Mouse (Mus musculus) MEL (cell line): Measurements from ENCODE around the gene Vasn. TPM values are rescaled to one million over a fixed set of nuclear protein-coding genes. Genes with fewer than 3 reads are reported as not detected.

Experiments used
- DNase-seq: peaks from one replicate; pipeline ENCODE4 v3.0.0; 2011; ENCODE audit warnings: low read depth, low spot score
- H3K27ac ChIP-seq: 2 replicates; pipeline ENCODE4 v1.5.1; 2012; ENCODE audit warnings: low read depth, mild to moderate bottlenecking, control low read depth, low read length, moderate library complexity; ENCODE audit not compliant: control insufficient read depth
- H3K27me3 ChIP-seq, 2 experiments: fragments of 150-350 bp in 1 of 2; sonication (generic) in 1 of 2; 2 replicates each; pipeline ENCODE4 v1.6.1; 2012; ENCODE audit warnings: low read length in 2 of 2, mild to moderate bottlenecking in 2 of 2, improper control_type of control experiment in 1 of 2, moderate library complexity in 1 of 2; ENCODE audit not compliant: insufficient read depth in 2 of 2, control insufficient read depth in 1 of 2
- H3K36me3 ChIP-seq, 2 experiments: 2 replicates each; pipeline ENCODE4 v1.6.1; 2012 to 2014; ENCODE audit warnings: low read length in 2 of 2, improper control_type of control experiment in 1 of 2, inconsistent platforms in 1 of 2, mild to moderate bottlenecking in 1 of 2; ENCODE audit not compliant: insufficient read depth in 2 of 2, control insufficient read depth in 1 of 2
- H3K4me1 ChIP-seq, 2 experiments: fragments of 150-350 bp in 1 of 2; sonication (generic) in 1 of 2; 2 replicates each; pipeline ENCODE4 v1.6.1; 2012; ENCODE audit warnings: low read length in 2 of 2, improper control_type of control experiment in 1 of 2, mild to moderate bottlenecking in 1 of 2; ENCODE audit not compliant: insufficient read depth in 2 of 2, control insufficient read depth in 1 of 2
- H3K4me3 ChIP-seq, 2 experiments: fragments of 150-350 bp in 1 of 2; sonication (generic) in 1 of 2; 2 replicates each; pipeline ENCODE4 v1.5.1; 2012; ENCODE audit warnings: low read depth in 2 of 2, low read length in 2 of 2, mild to moderate bottlenecking in 2 of 2, moderate library complexity in 2 of 2, control low read depth in 1 of 2, improper control_type of control experiment in 1 of 2; ENCODE audit not compliant: control insufficient read depth in 1 of 2, insufficient read depth in 1 of 2
- H3K79me2 ChIP-seq: 2 replicates; pipeline ENCODE4 v1.6.1; 2012; ENCODE audit warnings: mild to moderate bottlenecking, low read length, moderate library complexity; ENCODE audit not compliant: control insufficient read depth, poor library complexity, insufficient read depth
- H3K9ac ChIP-seq: 2 replicates; pipeline ENCODE4 v1.6.1; 2012; ENCODE audit warnings: low read depth, mild to moderate bottlenecking, control low read depth, low read length, moderate library complexity; ENCODE audit not compliant: control insufficient read depth, poor library complexity, severe bottlenecking
- H3K9me3 ChIP-seq: fragments of 150-350 bp; sonication (generic); replicated peaks from 2 replicates; pipeline ENCODE4 v1.6.1; 2012; ENCODE audit warnings: mild to moderate bottlenecking, low read length, improper control_type of control experiment, moderate library complexity; ENCODE audit not compliant: insufficient read depth
- BHLHE40 ChIP-seq: IDR thresholded peaks from 2 replicates; pipeline ENCODE4 v1.6.1; 2012; ENCODE audit warnings: low read depth, mild to moderate bottlenecking, inconsistent platforms, low read length, improper control_type of control experiment, borderline replicate concordance
- CHD1 ChIP-seq: IDR thresholded peaks from 2 replicates; pipeline ENCODE4 v1.6.1; 2012; ENCODE audit warnings: low read depth, mild to moderate bottlenecking, inconsistent platforms, low read length, improper control_type of control experiment
- CHD2 ChIP-seq: IDR thresholded peaks from 2 replicates; pipeline ENCODE4 v1.6.1; 2011; ENCODE audit warnings: low read length, improper control_type of control experiment
- E2F4 ChIP-seq: IDR thresholded peaks from 2 replicates; pipeline ENCODE4 v1.6.1; 2011; ENCODE audit warnings: low read depth, low read length, improper control_type of control experiment, borderline replicate concordance
- EP300 ChIP-seq, 2 experiments: IDR thresholded peaks; 2 replicates each; pipeline ENCODE4 v1.6.1; 2011; ENCODE audit warnings: improper control_type of control experiment in 2 of 2, low read length in 2 of 2, low read depth in 1 of 2, mild to moderate bottlenecking in 1 of 2
- GABPA ChIP-seq: IDR thresholded peaks from 2 replicates; pipeline ENCODE4 v1.6.1; 2012; ENCODE audit warnings: low read depth, mild to moderate bottlenecking, inconsistent platforms, low read length, improper control_type of control experiment, moderate library complexity
- HCFC1 ChIP-seq: IDR thresholded peaks from 2 replicates; pipeline ENCODE4 v1.6.1; 2012; ENCODE audit warnings: low read depth, mild to moderate bottlenecking, inconsistent platforms, low read length, improper control_type of control experiment, moderate library complexity
- MAFK ChIP-seq: IDR thresholded peaks from 2 replicates; pipeline ENCODE4 v1.6.1; 2011; ENCODE audit warnings: low read depth, mild to moderate bottlenecking, low read length, improper control_type of control experiment, borderline replicate concordance
- MAZ ChIP-seq: IDR thresholded peaks from 2 replicates; pipeline ENCODE4 v1.6.1; 2012; ENCODE audit warnings: low read depth, mild to moderate bottlenecking, inconsistent platforms, low read length, improper control_type of control experiment
- MEF2A ChIP-seq: IDR thresholded peaks from 2 replicates; pipeline ENCODE4 v1.6.1; 2014; ENCODE audit warnings: low read depth, mild to moderate bottlenecking, inconsistent platforms, low read length, improper control_type of control experiment; ENCODE audit not compliant: poor library complexity, insufficient replicate concordance, severe bottlenecking; ENCODE audit errors: extremely low read depth
- NRF1 ChIP-seq: IDR thresholded peaks from 2 replicates; pipeline ENCODE4 v1.6.1; 2014; ENCODE audit warnings: low read depth, mild to moderate bottlenecking, inconsistent platforms, low read length, improper control_type of control experiment, moderate library complexity; ENCODE audit not compliant: poor library complexity, insufficient read depth, severe bottlenecking
- POLR2A ChIP-seq, 2 experiments: IDR thresholded peaks; 2 replicates each; pipeline ENCODE4 v1.6.1; 2011 to 2012; ENCODE audit warnings: low read length in 2 of 2, mild to moderate bottlenecking in 2 of 2, control low read depth in 1 of 2, improper control_type of control experiment in 1 of 2, low read depth in 1 of 2, moderate library complexity in 1 of 2; ENCODE audit not compliant: control insufficient read depth in 1 of 2, insufficient read depth in 1 of 2, poor library complexity in 1 of 2
- POLR2AphosphoS2 ChIP-seq: IDR thresholded peaks from 2 replicates; pipeline ENCODE4 v1.6.1; 2011; ENCODE audit warnings: low read length, improper control_type of control experiment
- RAD21 ChIP-seq: IDR thresholded peaks from 2 replicates; pipeline ENCODE4 v1.6.1; 2011; ENCODE audit warnings: mild to moderate bottlenecking, low read depth, low read length, improper control_type of control experiment
- SIN3A ChIP-seq: IDR thresholded peaks from 2 replicates; pipeline ENCODE4 v1.6.1; 2012; ENCODE audit warnings: low read length, improper control_type of control experiment, inconsistent platforms
- TCF12 ChIP-seq: IDR thresholded peaks from 2 replicates; pipeline ENCODE4 v1.6.1; 2014; ENCODE audit warnings: low read depth, mild to moderate bottlenecking, inconsistent platforms, low read length, improper control_type of control experiment, moderate library complexity
- USF1 ChIP-seq: IDR thresholded peaks from 2 replicates; pipeline ENCODE4 v1.6.1; 2014; ENCODE audit warnings: low read depth, mild to moderate bottlenecking, inconsistent platforms, low read length, improper control_type of control experiment, moderate library complexity
- USF2 ChIP-seq, 2 experiments: IDR thresholded peaks; 2 replicates each; pipeline ENCODE4 v1.6.1; 2011 to 2012; ENCODE audit warnings: improper control_type of control experiment in 2 of 2, low read length in 2 of 2, borderline replicate concordance in 1 of 2, inconsistent platforms in 1 of 2, low read depth in 1 of 2, mild to moderate bottlenecking in 1 of 2; ENCODE audit not compliant: insufficient read depth in 1 of 2
- ZC3H11A ChIP-seq: IDR thresholded peaks from 2 replicates; pipeline ENCODE4 v1.6.1; 2012; ENCODE audit warnings: low read depth, mild to moderate bottlenecking, inconsistent platforms, low read length, improper control_type of control experiment
- ZNF384 ChIP-seq: IDR thresholded peaks from 2 replicates; pipeline ENCODE4 v1.6.1; 2012; ENCODE audit warnings: low read depth, mild to moderate bottlenecking, inconsistent platforms, low read length, improper control_type of control experiment
- polyA plus RNA-seq, 2 experiments: library from polyadenylated mRNA; stranded (reverse) in 1 of 2; unstranded in 1 of 2; fragments of >175 nt in 1 of 2; fragments of >200 nt in 1 of 2; gene quantifications; 2 replicates each; pipeline versions ENCODE4 v1.2.1 to v1.2.4; 2012; ENCODE audit warnings: low replicate concordance in 2 of 2, low read depth in 1 of 2; ENCODE audit not compliant: insufficient read length in 2 of 2, insufficient read depth in 1 of 2, missing spikeins in 1 of 2
- total RNA-seq: library from RNA; depleted of rRNA; stranded (reverse); fragments of 300-350 nt; gene quantifications from 2 replicates; pipeline ENCODE4 v1.2.3, GENCODE M21; 2012

Vasn gene
- total and polyA plus RNA-seq, 3 experiments = 0.19 to 3.1 TPM; not detected in 1

- Histone ChIP-seq H3K36me3 (no peaks in the 10 kb centered on the region), H3K4me3 (peak overlapping the region; percentile 46 to 51), H3K4me1 (no peaks in the 10 kb centered on the region; a peak in 1 of 4 replicates), H3K9me3 (no peaks in the 10 kb centered on the region), H3K27me3 (0 out of 4 replicates have a peak, but pooled peaks cover 0 to 3% of the 10 kb centered on the region in 2 experiments), H3K79me2 (no peaks in the 10 kb centered on the region), H3K27ac (no peak overlapping the region), H3K9ac (peak overlapping the region; percentile 61)
- DNase-seq = no peak
- 0 out of 4 replicates have a peak, but pooled peaks of 1 of the 2 experiments have one; percentile 3 for TF ChIP-seq POLR2A (IDR thresholded peaks at IDR 0.05; ENCODE audit: control insufficient read depth in 1 of 2, insufficient read depth in 1 of 2, low read depth in 1 of 2, low read length in 2 of 2, poor library complexity in 1 of 2)
- 0 out of 2 replicates have a peak, but pooled peaks have one; percentile 43 for TF ChIP-seq MAZ
- TF ChIP-seq ZNF384 = no peak
These were observed 44.8 kb upstream of the Vasn start for GRCm38 (mm10) chr16:4594814-4595526.

GRCm38 (mm10) chr16:4595527-4595963, 44.2 kb upstream of the Vasn start:
- Histone ChIP-seq H3K27ac (no peak overlapping the region), H3K79me2 (no peaks in the 10 kb centered on the region), H3K36me3 (no peaks in the 10 kb centered on the region), H3K27me3 (0 out of 4 replicates have a peak, but pooled peaks cover 0 to 3% of the 10 kb centered on the region in 2 experiments), H3K9ac (no peak overlapping the region), H3K9me3 (no peaks in the 10 kb centered on the region), H3K4me1 (no peaks in the 10 kb centered on the region; a peak in 1 of 4 replicates), H3K4me3 (no peak overlapping the region; a peak in 1 of 4 replicates)
- TF ChIP-seq SIN3A (no peak), HCFC1 (no peak)
- no peak for DNase-seq

DNA sequence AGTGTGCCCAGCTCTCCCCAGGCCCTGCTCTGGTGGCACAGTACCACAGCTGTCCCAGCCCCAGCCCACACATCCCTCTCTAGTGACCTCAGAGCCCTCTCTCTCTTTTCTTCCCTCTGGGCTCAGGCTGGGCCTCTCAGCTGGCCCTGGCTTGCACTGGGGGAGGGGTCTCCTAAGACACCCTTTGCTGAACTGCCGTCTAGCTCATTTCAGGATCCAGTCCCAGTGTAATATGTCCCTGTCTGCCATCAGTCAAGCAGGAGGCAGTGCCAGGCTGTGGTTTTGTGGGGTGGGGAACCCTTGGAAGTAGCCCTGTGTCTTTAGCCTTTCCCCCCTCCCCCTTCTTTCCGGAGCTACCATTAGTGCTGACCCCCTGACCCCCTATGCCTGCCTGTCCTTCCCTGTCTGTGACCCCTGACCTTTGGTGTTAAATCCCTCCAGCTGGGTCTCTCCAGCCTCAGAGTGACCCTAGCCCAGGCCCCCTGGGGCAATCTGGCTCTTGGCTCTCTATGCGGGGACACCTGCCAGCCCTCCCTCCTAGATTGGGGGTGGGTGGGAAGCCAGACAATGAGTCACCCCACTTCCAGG, 43.5 kb upstream of the Vasn start:
- Histone ChIP-seq H3K9me3 (no peaks in the 10 kb centered on the region), H3K9ac (no peak overlapping the region), H3K4me3 (no peak overlapping the region), H3K36me3 (no peaks in the 10 kb centered on the region), H3K27ac (no peak overlapping the region), H3K79me2 (no peaks in the 10 kb centered on the region), H3K27me3 (0 out of 4 replicates have a peak, but pooled peaks cover 0 to 3% of the 10 kb centered on the region in 2 experiments), H3K4me1 (no peaks in the 10 kb centered on the region; a peak in 1 of 4 replicates)
- no peak for DNase-seq
- no peak for TF ChIP-seq MAFK
- TF ChIP-seq POLR2A (IDR thresholded peaks at IDR 0.05; ENCODE audit: control insufficient read depth in 1 of 2, insufficient read depth in 1 of 2, low read depth in 1 of 2, low read length in 2 of 2, poor library complexity in 1 of 2) = no peak
- no peak for TF ChIP-seq EP300 (IDR thresholded peaks at IDR 0.05; ENCODE audit: low read depth in 1 of 2, low read length in 2 of 2)
- TF ChIP-seq NRF1 = no peak
- no peak for TF ChIP-seq CHD1
- TF ChIP-seq USF1 = no peak
- TF ChIP-seq E2F4 = no peak
- TF ChIP-seq USF2 (IDR thresholded peaks at IDR 0.05; ENCODE audit: borderline replicate concordance in 1 of 2, insufficient read depth in 1 of 2, low read depth in 1 of 2, low read length in 2 of 2) = no peak
- TF ChIP-seq TCF12 = no peak
- no peak for TF ChIP-seq CHD2
- TF ChIP-seq ZC3H11A = no peak
- TF ChIP-seq POLR2AphosphoS2 = no peak
- no peak for TF ChIP-seq BHLHE40
- TF ChIP-seq RAD21 = no peak
- TF ChIP-seq HCFC1 = no peak
- no peak for TF ChIP-seq GABPA
- no peak for TF ChIP-seq MEF2A
